Mouse (Mus musculus) G1E (cell line): ENCODE measurements around the gene Gpa33. TPM values are rescaled to one million over a fixed set of nuclear protein-coding genes. Genes with fewer than 3 reads are reported as not detected.

Experiments used
- ATAC-seq: 2 replicates; pipeline ENCODE4 v1.8.0; 2016; ENCODE audit warnings: mild to moderate bottlenecking; ENCODE audit not compliant: insufficient number of reproducible peaks, poor library complexity, low FRiP score, severe bottlenecking; ENCODE audit errors: extremely low read depth
- DNase-seq: peaks from one replicate; pipeline ENCODE4 v3.0.0; 2012; ENCODE audit warnings: low spot score
- H3K27me3 ChIP-seq: 2 replicates; pipeline ENCODE4 v1.6.1; 2012; ENCODE audit warnings: mild to moderate bottlenecking, low read length, inconsistent platforms; ENCODE audit not compliant: insufficient read depth
- H3K36me3 ChIP-seq: replicated peaks from 2 replicates; pipeline ENCODE3; 2012; ENCODE audit warnings: mild to moderate bottlenecking, inconsistent platforms
- H3K4me1 ChIP-seq: 2 replicates; pipeline ENCODE4 v1.6.1; 2012; ENCODE audit warnings: low read depth, low read length, inconsistent platforms, mixed read lengths; ENCODE audit not compliant: insufficient read depth
- H3K4me3 ChIP-seq: 2 replicates; pipeline ENCODE4 v1.5.1; 2012; ENCODE audit warnings: low read depth, mild to moderate bottlenecking, inconsistent platforms, low read length, moderate library complexity, mixed read lengths
- H3K9me3 ChIP-seq: replicated peaks from 2 replicates; pipeline ENCODE4 v1.6.1; 2012; ENCODE audit warnings: inconsistent platforms
- CTCF ChIP-seq: IDR thresholded peaks from 2 replicates; pipeline ENCODE4 v1.5.1; 2012; ENCODE audit warnings: low read depth, low read length, inconsistent platforms, mixed read lengths
- GATA1 ChIP-seq: IDR thresholded peaks from 2 replicates; pipeline ENCODE4 v1.6.1; 2012; ENCODE audit warnings: borderline replicate concordance, low read length, inconsistent platforms, mixed read lengths
- GATA2 ChIP-seq: IDR thresholded peaks from 2 replicates; pipeline ENCODE4 v1.6.1; 2012; ENCODE audit warnings: low read depth, low read length, inconsistent platforms, borderline replicate concordance
- POLR2AphosphoS5 ChIP-seq: IDR thresholded peaks from 2 replicates; pipeline ENCODE4 v1.6.1; 2012; ENCODE audit warnings: low read depth, low read length, inconsistent platforms; ENCODE audit not compliant: insufficient replicate concordance
- TAL1 ChIP-seq: conservative IDR thresholded peaks from 2 replicates; pipeline ENCODE4 v1.6.1; 2012; ENCODE audit warnings: low read depth, low read length, inconsistent platforms, mixed read lengths
- polyA plus RNA-seq: library from polyadenylated mRNA; stranded (reverse); fragments of >175 nt; gene quantifications from 2 replicates; pipeline ENCODE4 v1.2.3, GENCODE M21; 2012
- total RNA-seq, 2 experiments: library from RNA; stranded (forward) in 1 of 2; stranded (reverse) in 1 of 2; fragments of 200-1000 nt in 1 of 2; fragments of >200 nt in 1 of 2; fragmentation: Nextera tagmentation in 1 of 2; gene quantifications; 2 replicates each; pipeline ENCODE4 v1.2.3; 2014 to 2017

Gene Gpa33
- total and polyA plus RNA-seq, 3 experiments, result 0.05 TPM; not detected in 2

GRCm38 (mm10) chr1:166181510-166181909 lies 51.5 kb downstream of the Gpa33 start:
- no peaks in the 10 kb centered on the region for H3K9me3 ChIP-seq
- H3K4me1 ChIP-seq, result no peaks in the 10 kb centered on the region
- no peak for TF ChIP-seq POLR2AphosphoS5
- TF ChIP-seq GATA2, result no peak
- no peak for TF ChIP-seq TAL1
- TF ChIP-seq CTCF, result no peak
- ATAC-seq (no peak), DNase-seq (no peak)
- H3K36me3 ChIP-seq, result no peaks in the 10 kb centered on the region
- no peak overlapping the region for H3K4me3 ChIP-seq
- H3K27me3 ChIP-seq, result peaks cover 5% of the 10 kb centered on the region; the same call in 1 of the 2 replicates

GRCm38 (mm10) chr1:166182952-166183627 lies 53.1 kb downstream of the Gpa33 start:
- no peaks in the 10 kb centered on the region for H3K9me3 ChIP-seq
- no peak for ATAC-seq
- DNase-seq, result no peak
- peaks cover 9% of the 10 kb centered on the region; the same call in 1 of the 2 replicates for H3K27me3 ChIP-seq
- no peaks in the 10 kb centered on the region for H3K4me1 ChIP-seq
- no peak overlapping the region for H3K4me3 ChIP-seq
- no peaks in the 10 kb centered on the region for H3K36me3 ChIP-seq
- TF ChIP-seq GATA1 (no peak), TAL1 (no peak)

GRCm38 (mm10) chr1:166184391-166185229 lies 54.6 kb downstream of the Gpa33 start:
- Histone ChIP-seq H3K27me3 (peaks cover 9% of the 10 kb centered on the region; the same call in 1 of the 2 replicates), H3K9me3 (no peaks in the 10 kb centered on the region), H3K4me1 (no peaks in the 10 kb centered on the region), H3K36me3 (no peaks in the 10 kb centered on the region), H3K4me3 (no peak overlapping the region)
- DNase-seq (no peak), ATAC-seq (no peak)
- TF ChIP-seq POLR2AphosphoS5 (no peak), TAL1 (no peak), CTCF (no peak), GATA2 (no peak), GATA1 (no peak)

GRCm38 (mm10) chr1:166185357-166185756 lies 55.3 kb downstream of the Gpa33 start:
- TF ChIP-seq GATA2, result no peak
- TF ChIP-seq GATA1, result no peak
- TF ChIP-seq POLR2AphosphoS5, result no peak
- TF ChIP-seq CTCF, result no peak
- no peak for TF ChIP-seq TAL1
- no peak for ATAC-seq
- H3K4me1 ChIP-seq, result no peaks in the 10 kb centered on the region
- peaks cover 9% of the 10 kb centered on the region; the same call in 1 of the 2 replicates for H3K27me3 ChIP-seq
- no peak for DNase-seq
- H3K4me3 ChIP-seq, result no peak overlapping the region
- H3K36me3 ChIP-seq, result no peaks in the 10 kb centered on the region
- no peaks in the 10 kb centered on the region for H3K9me3 ChIP-seq

GRCm38 (mm10) chr1:166189821-166190220 lies 59.8 kb downstream of the Gpa33 start:
- ATAC-seq, result no peak
- H3K4me3 ChIP-seq, result no peak overlapping the region

GRCm38 (mm10) chr1:166204171-166204570 lies 74.1 kb downstream of the Gpa33 start:
- no peak overlapping the region for H3K4me3 ChIP-seq
- H3K27me3 ChIP-seq, result 0 out of 2 replicates have a peak, but pooled peaks cover 8% of the 10 kb centered on the region
- H3K36me3 ChIP-seq, result no peaks in the 10 kb centered on the region
- no peak for TF ChIP-seq GATA2
- no peak for TF ChIP-seq CTCF
- TF ChIP-seq GATA1, result no peak
- no peak for ATAC-seq
- DNase-seq, result no peak
- no peaks in the 10 kb centered on the region for H3K4me1 ChIP-seq
- H3K9me3 ChIP-seq, result no peaks in the 10 kb centered on the region

More at GRCm38 (mm10) chr1:166189821-166190220, 59.8 kb downstream of the Gpa33 start:
- DNase-seq, result no peak
- Histone ChIP-seq H3K9me3 (no peaks in the 10 kb centered on the region), H3K27me3 (peaks cover 5% of the 10 kb centered on the region; the same call in 1 of the 2 replicates), H3K4me1 (no peaks in the 10 kb centered on the region), H3K36me3 (no peaks in the 10 kb centered on the region)
- no peak for TF ChIP-seq POLR2AphosphoS5
- no peak for TF ChIP-seq TAL1
- TF ChIP-seq CTCF, result no peak
- TF ChIP-seq GATA1, result no peak
